Mouse (Mus musculus) ES-E14 (cell line): ENCODE data around the gene Scamp4.

Experiments used
- HCFC1 ChIP-seq: IDR thresholded peaks from 2 replicates; pipeline ENCODE4 v1.6.1; 2012; ENCODE audit warnings: low read length, inconsistent platforms, borderline replicate concordance; ENCODE audit not compliant: insufficient read depth
- MAFK ChIP-seq: IDR thresholded peaks from 2 replicates; pipeline ENCODE4 v1.6.1; 2014; ENCODE audit warnings: mild to moderate bottlenecking, low read depth, low read length, inconsistent platforms; ENCODE audit not compliant: insufficient read depth
- ZC3H11A ChIP-seq: IDR thresholded peaks from 2 replicates; pipeline ENCODE4 v1.6.1; 2012; ENCODE audit warnings: low read depth, mild to moderate bottlenecking, inconsistent platforms, low read length, borderline replicate concordance
- ZNF384 ChIP-seq: IDR thresholded peaks from 2 replicates; pipeline ENCODE4 v1.6.1; 2012; ENCODE audit warnings: low read depth, low read length, inconsistent platforms

GRCm38 (mm10) chr10:80655406-80656129 lies 52.9 kb downstream of the Scamp4 start:
- TF ChIP-seq HCFC1, result no peak
- TF ChIP-seq ZC3H11A, result no peak
- no peak for TF ChIP-seq MAFK
- no peak for TF ChIP-seq ZNF384
